Mouse (Mus musculus) stomach, postnatal 0 days (tissue): ENCODE results near the gene Cxcl17.

Experiments
- CTCF ChIP-seq: IDR thresholded peaks from 2 replicates; pipeline ENCODE4 v1.5.1; 2016; ENCODE audit warnings: antibody characterized with exemption, low read depth, mild to moderate bottlenecking, moderate library complexity
- EP300 ChIP-seq: optimal IDR thresholded peaks from 2 replicates; pipeline ENCODE3; 2016; ENCODE audit warnings: antibody characterized with exemption

DNA sequence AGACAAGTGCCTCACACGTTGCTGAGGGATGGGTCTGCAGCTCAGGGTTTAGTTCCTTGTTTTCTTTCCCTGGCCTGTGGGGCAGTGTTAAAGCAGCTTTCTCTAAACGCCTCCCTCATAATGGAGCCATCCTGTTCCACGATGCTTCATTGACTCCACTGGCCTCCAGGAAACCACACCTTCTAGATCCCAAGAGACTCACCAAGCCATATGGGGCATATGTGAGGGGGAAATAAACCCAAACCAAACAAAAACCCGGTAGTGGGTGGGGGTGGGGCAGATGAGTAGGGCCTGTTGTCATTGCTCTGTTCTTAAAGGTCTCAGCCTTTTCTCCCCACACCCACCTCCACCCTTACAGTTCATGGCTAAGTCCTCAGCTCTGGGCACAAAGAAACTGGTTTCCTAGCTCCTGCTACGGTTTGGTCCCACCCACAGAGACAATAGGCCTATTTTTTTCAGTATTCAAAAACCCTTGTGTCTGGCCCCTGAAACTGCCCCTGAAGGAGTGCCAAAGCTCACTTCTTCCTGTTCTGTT lies 20.4 kb upstream of the Cxcl17 start:
- TF ChIP-seq EP300 (no peak), CTCF (no peak)
